Mouse (Mus musculus) midbrain, embryonic 16.5 days (tissue): ENCODE results near the gene Prep. TPM values are rescaled to one million over a fixed set of nuclear protein-coding genes. Genes with fewer than 3 reads are reported as not detected.

Experiments
- ATAC-seq: fragments of 200-750 bp; cut with Nextera tagmentation; 2 replicates; pipeline ENCODE4 v1.8.0; 2017; ENCODE audit warnings: moderate TSS enrichment
- H3K27ac ChIP-seq: fragments of 300-500 bp; sonication (generic); 2 replicates; pipeline ENCODE4 v1.5.1; 2014; ENCODE audit warnings: mild to moderate bottlenecking, low read length, mixed read lengths
- H3K27me3 ChIP-seq: fragments of 300-500 bp; sonication (generic); 2 replicates; pipeline ENCODE4 v1.6.1; 2014; ENCODE audit warnings: low read depth, low read length, mixed read lengths; ENCODE audit not compliant: control insufficient read depth, insufficient read depth
- H3K36me3 ChIP-seq: fragments of 300-500 bp; sonication (generic); 2 replicates; pipeline ENCODE4 v1.6.1; 2014; ENCODE audit warnings: mild to moderate bottlenecking, low read length, moderate library complexity, mixed read lengths; ENCODE audit not compliant: control insufficient read depth, insufficient read depth
- H3K4me1 ChIP-seq: fragments of 300-500 bp; sonication (generic); 2 replicates; pipeline ENCODE4 v1.6.1; 2014; ENCODE audit warnings: mild to moderate bottlenecking, low read length, mixed read lengths; ENCODE audit not compliant: control insufficient read depth, insufficient read depth
- H3K4me2 ChIP-seq: fragments of 300-500 bp; sonication (generic); 2 replicates; pipeline ENCODE4 v1.6.1; 2014; ENCODE audit warnings: mild to moderate bottlenecking, low read length, mixed read lengths
- H3K4me3 ChIP-seq: fragments of 300-500 bp; sonication (generic); 2 replicates; pipeline ENCODE4 v1.5.1; 2014; ENCODE audit warnings: low read depth, mild to moderate bottlenecking, low read length, moderate library complexity, mixed read lengths
- H3K9ac ChIP-seq: fragments of 300-500 bp; sonication (generic); 2 replicates; pipeline ENCODE4 v1.6.1; 2014; ENCODE audit warnings: low read depth, low read length, mixed read lengths
- H3K9me3 ChIP-seq: fragments of 300-500 bp; sonication (generic); replicated peaks from 2 replicates; pipeline ENCODE4 v1.6.1; 2014; ENCODE audit warnings: mild to moderate bottlenecking, low read length, mixed read lengths; ENCODE audit not compliant: control insufficient read depth, poor library complexity, severe bottlenecking
- WGBS: fragments of 180-500 bp; shearing (Covaris S2); extraction: QIAGEN DNeasy Blood & Tissue Kit; methylation state at CpG from one replicate; pipeline ENCODE4 v1.1.7; 2014; 5-methylcytosine and 5-hydroxymethylcytosine counted together
- polyA plus RNA-seq: library from polyadenylated mRNA; unstranded; fragments of >200 nt; fragmentation: Nextera tagmentation; extraction: Ambion mirVana; gene quantifications from 2 replicates; pipeline ENCODE4 v1.2.1, GENCODE M21; 2015

Gene Prep
- polyA plus RNA-seq, 1 experiment from 2014 or later: 26.1 TPM

- Histone ChIP-seq H3K27ac (no peak overlapping the region), H3K4me2 (no peak overlapping the region), H3K9me3 (no peaks in the 10 kb centered on the region), H3K36me3 (no peaks in the 10 kb centered on the region), H3K9ac (no peak overlapping the region), H3K27me3 (no peaks in the 10 kb centered on the region; the same call in 1 of the 2 replicates), H3K4me3 (no peak overlapping the region), H3K4me1 (peaks cover 2% of the 10 kb centered on the region; the same call in 1 of the 2 replicates)
- 64% methylated on average over 11 of the region's 11 CpGs for WGBS
- ATAC-seq: no peak
These were observed 18.8 kb upstream of the Prep start for GRCm38 (mm10) chr10:45048158-45048557.

- H3K9ac ChIP-seq: no peak overlapping the region
- H3K27ac ChIP-seq: no peak overlapping the region
- no peak overlapping the region for H3K4me3 ChIP-seq
- no peaks in the 10 kb centered on the region; the same call in 1 of the 2 replicates for H3K27me3 ChIP-seq
- H3K36me3 ChIP-seq: no peaks in the 10 kb centered on the region
- no peaks in the 10 kb centered on the region for H3K9me3 ChIP-seq
- ATAC-seq: no peak
- H3K4me1 ChIP-seq: peaks cover 2% of the 10 kb centered on the region; the same call in 1 of the 2 replicates
- 38% methylated on average over 11 of the region's 11 CpGs for WGBS
- no peak overlapping the region for H3K4me2 ChIP-seq
These were observed 18.4 kb upstream of the Prep start for GRCm38 (mm10) chr10:45048622-45049021.

- no peaks in the 10 kb centered on the region; the same call in 1 of the 2 replicates for H3K27me3 ChIP-seq
- ATAC-seq: peak; percentile 36; the same call in 1 of the 2 replicates
- H3K9ac ChIP-seq: no peak overlapping the region
- no peak overlapping the region for H3K27ac ChIP-seq
- no peak overlapping the region for H3K4me3 ChIP-seq
- H3K9me3 ChIP-seq: no peaks in the 10 kb centered on the region
- no peaks in the 10 kb centered on the region for H3K36me3 ChIP-seq
- H3K4me1 ChIP-seq: peaks cover 2% of the 10 kb centered on the region; the same call in 1 of the 2 replicates
- H3K4me2 ChIP-seq: no peak overlapping the region
- 63% methylated on average over 11 of the region's 11 CpGs for WGBS
These were observed 15.8 kb upstream of the Prep start for GRCm38 (mm10) chr10:45051125-45051744.

- 94% methylated on average over 6 of the region's 6 CpGs for WGBS
- Histone ChIP-seq H3K27ac (no peak overlapping the region), H3K4me2 (no peak overlapping the region), H3K9me3 (no peaks in the 10 kb centered on the region), H3K4me3 (no peak overlapping the region), H3K9ac (no peak overlapping the region), H3K36me3 (no peaks in the 10 kb centered on the region), H3K27me3 (no peaks in the 10 kb centered on the region), H3K4me1 (no peaks in the 10 kb centered on the region)
- no peak for ATAC-seq
These were observed 8.6 kb upstream of the Prep start for GRCm38 (mm10) chr10:45058361-45058760.

GRCm38 (mm10) chr10:45060841-45061240, 6.2 kb upstream of the Prep start:
- Histone ChIP-seq H3K27ac (no peak overlapping the region), H3K4me3 (no peak overlapping the region), H3K9ac (no peak overlapping the region), H3K36me3 (no peaks in the 10 kb centered on the region), H3K4me1 (no peaks in the 10 kb centered on the region), H3K27me3 (no peaks in the 10 kb centered on the region), H3K9me3 (no peaks in the 10 kb centered on the region), H3K4me2 (no peak overlapping the region)
- no peak for ATAC-seq
- WGBS: 75% methylated on average over 1 of the region's 1 CpGs

GRCm38 (mm10) chr10:45066131-45066930, 672 bp upstream of the Prep start:
- H3K27ac ChIP-seq: peak overlapping the region; percentile 76
- H3K4me1 ChIP-seq: peaks cover 19% of the 10 kb centered on the region
- H3K9me3 ChIP-seq: no peaks in the 10 kb centered on the region
- no peaks in the 10 kb centered on the region for H3K36me3 ChIP-seq
- peak overlapping the region; percentile 92 for H3K4me3 ChIP-seq
- H3K4me2 ChIP-seq: peak overlapping the region; percentile 78
- H3K27me3 ChIP-seq: no peaks in the 10 kb centered on the region
- 12% methylated on average over 12 of the region's 12 CpGs for WGBS
- ATAC-seq: peak; percentile 1; the same call in 1 of the 2 replicates
- peak overlapping the region; percentile 94 for H3K9ac ChIP-seq

GRCm38 (mm10) chr10:45067436-45067925, 478 bp downstream of the Prep start:
- no peaks in the 10 kb centered on the region for H3K27me3 ChIP-seq
- peak overlapping the region; percentile 92 for H3K4me3 ChIP-seq
- H3K4me1 ChIP-seq: peaks cover 19% of the 10 kb centered on the region
- H3K9me3 ChIP-seq: no peaks in the 10 kb centered on the region
- peak; percentile 51 for ATAC-seq
- H3K9ac ChIP-seq: peak overlapping the region; percentile 94
- WGBS: under 1% methylated on average over 28 of the region's 28 CpGs
- H3K27ac ChIP-seq: peak overlapping the region; percentile 76
- no peaks in the 10 kb centered on the region for H3K36me3 ChIP-seq
- peak overlapping the region; percentile 78 for H3K4me2 ChIP-seq

- H3K27me3 ChIP-seq: no peaks in the 10 kb centered on the region
- H3K4me2 ChIP-seq: no peak overlapping the region
- H3K9me3 ChIP-seq: no peaks in the 10 kb centered on the region
- 91% methylated on average over 6 of the region's 6 CpGs for WGBS
- no peak for ATAC-seq
- H3K36me3 ChIP-seq: peaks cover 4% of the 10 kb centered on the region; the same call in 1 of the 2 replicates
- H3K4me3 ChIP-seq: no peak overlapping the region
- no peak overlapping the region for H3K9ac ChIP-seq
- H3K27ac ChIP-seq: no peak overlapping the region
- peaks cover 19% of the 10 kb centered on the region for H3K4me1 ChIP-seq
These were observed 2.6 kb downstream of the Prep start for GRCm38 (mm10) chr10:45069557-45069956.

GRCm38 (mm10) chr10:45070362-45070761, 3.4 kb downstream of the Prep start:
- H3K27me3 ChIP-seq: no peaks in the 10 kb centered on the region
- no peak overlapping the region for H3K27ac ChIP-seq
- no peaks in the 10 kb centered on the region for H3K9me3 ChIP-seq
- peaks cover 19% of the 10 kb centered on the region for H3K4me1 ChIP-seq
- 73% methylated on average over 5 of the region's 5 CpGs for WGBS
- peaks cover 6% of the 10 kb centered on the region; the same call in 1 of the 2 replicates for H3K36me3 ChIP-seq
- no peak overlapping the region for H3K4me3 ChIP-seq
- no peak overlapping the region for H3K4me2 ChIP-seq
- ATAC-seq: no peak
- no peak overlapping the region for H3K9ac ChIP-seq
